Mouse (Mus musculus) testis, adult 2 months (tissue): ENCODE data around the gene Zfp574.

Experiments
- CTCF ChIP-seq: fragments of 200-500 bp; IDR thresholded peaks from 2 replicates; pipeline ENCODE4 v1.5.1; 2012; ENCODE audit warnings: low read depth, mild to moderate bottlenecking, inconsistent platforms, low read length, moderate library complexity; ENCODE audit not compliant: control insufficient read depth, insufficient read depth, insufficient replicate concordance
- POLR2A ChIP-seq: fragments of 200-500 bp; IDR thresholded peaks from 2 replicates; pipeline ENCODE4 v1.6.1; 2012; ENCODE audit warnings: low read depth, mild to moderate bottlenecking, inconsistent platforms, low read length, moderate library complexity; ENCODE audit not compliant: control insufficient read depth

GRCm38 (mm10) chr7:25132318-25132960 is 60.1 kb downstream of the Zfp574 start:
- TF ChIP-seq POLR2A (no peak), CTCF (no peak)
